Mouse (Mus musculus): ENCODE results near the gene Nhs.

Nhs gene

DNA sequence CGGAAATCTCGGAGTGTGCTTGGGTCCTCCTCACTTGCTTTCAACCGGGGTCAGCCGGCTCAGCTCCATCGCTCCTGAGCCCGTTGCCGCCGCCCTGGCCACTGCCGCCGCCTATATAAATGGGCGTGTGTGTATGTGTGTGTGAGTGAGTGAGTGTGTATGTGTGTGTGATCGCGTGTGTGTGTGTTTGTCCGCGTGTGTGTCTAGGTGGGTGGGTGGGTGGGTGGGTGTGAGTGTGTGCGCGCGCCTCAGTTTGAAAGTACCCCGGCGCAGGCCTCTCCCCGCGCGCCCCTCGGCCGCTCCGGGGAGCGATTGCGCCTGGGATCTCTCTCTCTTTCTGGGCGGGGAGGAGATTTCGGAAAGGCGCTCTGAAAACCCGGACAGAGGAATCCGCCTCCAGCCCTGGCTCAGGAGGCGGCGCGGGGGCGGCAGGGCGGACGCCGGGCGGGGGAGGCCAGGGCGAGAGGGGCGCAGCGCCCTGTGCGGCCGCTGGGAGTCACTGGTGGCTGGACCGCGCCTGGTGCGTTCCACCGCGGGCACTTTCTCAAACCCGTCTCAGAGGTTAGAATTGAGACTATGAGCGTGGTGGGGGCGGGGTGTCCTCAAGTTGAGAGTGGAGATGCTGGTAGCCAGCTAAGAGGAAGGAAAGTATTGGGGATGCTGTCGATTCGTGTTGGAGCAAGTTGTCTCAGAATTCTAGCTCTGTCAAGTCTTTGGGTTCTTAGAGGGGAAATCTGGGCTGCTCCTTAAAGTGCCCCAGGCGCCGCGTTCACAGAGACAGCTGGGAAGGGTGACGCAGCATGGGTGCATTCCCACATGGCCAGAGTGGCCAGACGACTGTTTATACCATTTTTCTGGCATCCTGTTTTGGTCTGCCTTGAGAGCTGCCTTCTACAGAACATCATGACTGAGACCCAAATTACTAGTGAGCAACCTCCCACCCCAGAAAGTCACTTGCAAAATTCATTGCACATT is at the start of gene Nhs:
Nhs (minus strand) TSS at position 94 of the 975 bp plus-strand sequence.
- peak; percentile 32 for DNase-seq (ENCODE audit: low read depth)

DNA sequence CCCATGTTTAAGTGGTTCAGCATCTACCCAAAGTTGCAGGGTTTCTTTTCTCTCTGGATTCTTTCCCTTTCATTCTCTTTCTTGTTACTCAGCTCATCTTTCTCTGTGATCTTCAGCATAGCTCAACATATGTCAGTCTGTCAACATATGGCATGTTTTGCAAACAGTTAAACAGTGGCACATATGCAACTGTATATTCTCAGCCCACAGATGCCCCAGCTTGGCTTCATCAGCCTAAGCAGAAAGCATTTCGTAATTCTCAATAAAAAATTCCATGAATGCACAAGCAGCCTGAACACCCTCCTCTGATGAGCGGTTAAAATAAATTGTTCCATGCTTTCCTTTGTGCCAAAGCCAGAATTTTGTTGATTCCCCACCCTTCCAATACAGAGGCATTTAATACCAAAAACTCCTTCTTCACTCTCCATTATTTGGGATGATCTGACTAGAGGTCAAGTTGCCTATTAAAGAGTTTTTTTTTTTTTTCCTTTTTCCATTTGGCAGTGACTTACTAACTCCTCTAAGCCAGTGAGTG is 46.9 kb upstream of the Nhs start:
- DNase-seq (ENCODE audit: low read depth), result no peak

DNA sequence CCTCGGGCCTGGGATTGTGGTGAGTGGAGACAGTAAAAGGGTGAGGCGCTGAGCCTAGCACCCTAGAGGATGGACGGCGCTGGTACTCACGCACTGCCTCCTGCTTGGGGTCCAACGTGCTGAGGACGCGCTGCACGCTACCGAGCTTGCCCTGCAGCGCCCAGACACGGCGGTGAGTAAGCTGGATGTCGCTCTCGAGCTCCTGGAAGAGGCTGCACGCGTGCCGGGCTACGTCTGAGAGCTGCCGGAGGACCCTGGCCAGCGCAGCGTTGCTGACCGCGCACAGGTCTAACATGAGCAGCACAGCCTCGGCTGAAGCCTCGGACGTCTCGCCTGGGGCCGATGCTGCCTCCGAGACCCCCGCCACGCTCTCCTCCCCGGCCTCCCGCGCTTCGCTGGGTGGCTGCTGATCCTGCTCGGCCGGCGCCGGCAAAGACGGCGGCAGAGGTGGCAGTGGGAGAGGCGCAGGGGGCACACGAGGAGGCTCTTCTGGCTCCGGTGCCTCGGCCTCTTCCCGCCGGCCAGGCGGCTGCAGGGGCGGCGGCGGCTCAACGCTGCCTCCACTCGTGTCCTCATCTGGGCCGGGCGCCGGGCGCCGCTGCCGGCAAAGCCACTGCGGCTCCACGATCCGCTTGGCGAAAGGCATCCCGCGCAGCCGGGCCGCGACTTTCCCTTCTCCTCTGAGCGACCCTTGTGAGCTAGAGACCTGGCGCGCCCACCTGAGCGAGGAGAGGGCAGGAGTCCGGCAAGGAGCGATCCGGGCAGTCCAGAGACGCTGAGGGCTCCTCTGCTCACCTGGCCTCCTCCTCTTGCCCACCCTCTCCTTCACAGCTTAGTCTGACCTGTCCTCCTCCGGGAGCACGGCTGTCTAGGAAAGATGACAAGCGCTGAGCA is 540 bp downstream of the Nhs start:
- DNase-seq (ENCODE audit: low read depth), result no peak

DNA sequence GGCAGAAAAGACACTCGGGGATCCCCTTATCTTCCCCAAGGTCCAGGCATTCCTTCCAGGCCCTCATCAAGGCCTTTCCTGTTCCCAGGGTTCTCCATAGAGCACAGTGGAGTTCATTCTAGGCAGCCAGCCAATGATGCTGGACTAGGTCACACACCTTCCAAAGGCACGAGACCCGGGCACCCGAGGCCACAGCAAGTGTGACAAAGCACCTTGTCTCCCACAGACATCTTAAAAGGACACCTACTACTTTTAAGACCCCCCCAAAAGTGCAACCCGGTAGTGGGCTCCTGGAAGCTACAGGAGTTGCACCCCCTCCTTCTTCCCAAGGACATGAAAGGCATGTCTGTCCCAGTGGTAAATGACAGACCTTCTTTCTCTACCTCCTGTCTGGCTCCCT is 1.4 kb downstream of the Nhs start:
- no peak for DNase-seq (ENCODE audit: low read depth)

GRCm38 (mm10) chrX:162137807-162138206 is 21.7 kb downstream of the Nhs start:
- DNase-seq (ENCODE audit: low read depth), result no peak

DNA sequence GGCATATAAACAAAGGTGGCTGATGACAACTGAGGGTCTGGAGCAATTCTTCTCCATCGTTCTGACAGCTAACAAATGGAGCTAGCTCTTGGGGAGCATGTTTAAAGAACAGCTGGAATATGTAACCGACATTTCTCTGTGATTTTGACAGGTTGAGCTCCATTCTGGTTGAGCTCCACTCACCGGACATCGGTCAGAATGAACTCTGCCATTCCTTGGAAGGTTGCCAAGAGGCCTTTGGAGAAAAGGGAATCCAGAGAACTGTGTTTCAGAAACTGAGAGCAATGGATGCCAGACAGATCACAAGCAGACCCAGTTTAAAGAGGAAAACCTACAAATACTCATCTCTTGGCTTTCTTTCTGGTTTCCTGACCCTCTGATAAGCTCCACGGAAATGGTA is 46.3 kb downstream of the Nhs start:
- no peak for DNase-seq (ENCODE audit: low read depth)

DNA sequence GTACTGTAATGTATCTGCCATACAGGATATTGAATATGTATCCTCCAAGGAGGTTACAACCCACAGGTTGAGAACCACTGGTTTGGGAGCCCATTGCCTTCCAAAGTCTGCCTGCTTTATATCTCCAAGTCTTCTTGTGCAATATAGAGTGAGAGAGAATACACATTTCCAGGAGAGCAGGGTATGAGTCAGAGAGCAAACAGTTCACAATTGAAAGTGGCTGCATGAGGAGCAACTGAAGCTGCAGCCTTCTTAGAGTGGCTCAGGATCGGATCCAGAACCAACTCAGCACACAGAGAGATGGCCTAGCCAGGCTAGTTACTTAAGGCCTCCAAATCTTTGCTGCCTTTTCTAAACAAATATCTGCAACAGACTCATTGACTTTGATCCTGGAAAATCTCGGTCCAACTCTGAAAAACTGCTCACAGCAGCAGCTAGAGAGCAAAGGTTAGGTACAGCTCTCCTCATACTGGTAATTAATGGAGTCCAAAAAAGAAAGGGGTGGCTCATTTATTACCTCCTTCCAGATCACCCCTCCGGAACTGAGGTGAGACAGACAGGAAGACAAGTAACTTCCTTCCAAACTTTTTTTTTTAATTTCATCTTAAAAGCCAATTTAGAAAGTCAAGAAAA is 56.6 kb downstream of the Nhs start:
- no peak for DNase-seq (ENCODE audit: low read depth)

GRCm38 (mm10) chrX:162098364-162098763 is 61.2 kb downstream of the Nhs start:
- DNase-seq (ENCODE audit: low read depth), result no peak

- no peak for DNase-seq (ENCODE audit: low read depth)
Measured at GRCm38 (mm10) chrX:162087291-162087690, 72.2 kb downstream of the Nhs start.

DNA sequence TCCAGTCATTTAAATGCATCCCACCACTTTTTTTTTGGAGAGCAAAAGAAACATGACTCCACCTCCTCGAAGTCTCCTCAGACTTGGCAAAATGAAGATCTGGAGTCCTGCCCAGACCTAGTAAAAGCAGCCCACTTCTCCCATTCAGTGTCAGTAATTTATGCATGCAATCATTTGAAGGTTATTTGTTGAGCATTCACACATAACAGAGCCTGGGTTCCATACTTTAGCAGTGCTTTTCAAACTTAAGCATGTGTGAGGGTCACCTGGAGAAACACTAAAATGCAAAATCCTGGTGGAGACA is 73.7 kb downstream of the Nhs start:
- no peak for DNase-seq (ENCODE audit: low read depth)

GRCm38 (mm10) chrX:162085062-162085896 is 74.3 kb downstream of the Nhs start:
- no peak for DNase-seq (ENCODE audit: low read depth)

- no peak for DNase-seq (ENCODE audit: low read depth)
Measured at GRCm38 (mm10) chrX:162063164-162063563, 96.4 kb downstream of the Nhs start.

DNA sequence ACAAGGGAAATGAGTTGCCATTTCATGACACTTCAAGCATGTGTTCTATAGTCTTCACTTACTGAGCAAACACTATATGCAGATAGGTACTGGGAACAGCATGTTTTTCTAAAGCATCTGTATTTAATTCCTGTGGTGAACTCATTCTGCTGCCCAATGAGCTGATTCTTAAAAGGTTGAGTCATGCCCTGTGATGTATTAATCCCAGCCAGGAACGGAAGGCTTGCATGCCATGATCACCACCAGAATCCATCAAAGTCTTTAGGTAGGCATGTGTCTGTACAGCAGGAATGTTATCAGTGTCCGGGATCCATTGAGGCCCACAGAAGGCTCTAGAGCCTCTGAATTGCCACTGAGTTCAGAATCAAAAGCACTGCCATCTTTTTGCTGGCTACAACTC is 103.9 kb downstream of the Nhs start:
- DNase-seq (ENCODE audit: low read depth), result no peak

DNA sequence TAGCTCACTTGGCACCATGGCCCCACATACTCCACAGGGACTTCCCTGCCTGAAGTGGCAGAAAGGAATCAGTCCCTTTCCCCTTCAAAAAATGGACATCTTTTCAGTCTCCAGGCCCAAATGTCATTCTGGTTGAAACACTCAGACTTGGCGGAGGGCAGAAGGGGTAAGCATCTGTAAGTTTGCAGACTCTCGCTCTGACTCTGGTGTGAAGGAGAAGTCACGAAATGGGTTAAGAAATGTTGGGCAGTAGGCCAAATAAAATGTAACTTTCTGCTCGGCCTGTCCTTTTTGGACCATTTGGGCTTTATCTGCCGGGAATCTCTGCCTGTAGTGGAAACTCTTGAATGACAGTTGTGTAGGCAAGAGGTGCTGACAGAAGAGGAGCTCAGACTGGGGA is 106.0 kb downstream of the Nhs start:
- no peak for DNase-seq (ENCODE audit: low read depth)

- DNase-seq (ENCODE audit: low read depth), result no peak
Measured at GRCm38 (mm10) chrX:162052534-162052933, 107.0 kb downstream of the Nhs start.

DNA sequence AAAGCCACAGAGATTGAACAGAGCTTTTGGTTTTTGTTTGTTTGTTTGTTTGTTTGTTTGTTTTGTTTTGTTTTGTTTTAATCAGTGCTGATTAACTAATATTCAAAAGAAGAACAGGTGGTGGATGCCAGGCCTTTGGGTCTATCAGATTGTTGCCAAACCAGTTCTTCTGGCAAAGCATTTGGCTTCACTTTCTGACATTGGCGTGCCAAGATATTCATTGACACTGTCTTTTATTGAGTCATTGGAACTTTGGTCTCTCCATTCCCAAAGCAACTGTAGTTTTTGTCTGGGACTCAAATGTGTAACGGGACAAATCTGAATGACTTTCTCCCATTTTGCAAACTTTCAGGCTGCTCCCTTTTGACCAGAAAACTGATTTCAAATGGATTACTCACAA is 109.9 kb downstream of the Nhs start:
- DNase-seq (ENCODE audit: low read depth), result no peak

DNA sequence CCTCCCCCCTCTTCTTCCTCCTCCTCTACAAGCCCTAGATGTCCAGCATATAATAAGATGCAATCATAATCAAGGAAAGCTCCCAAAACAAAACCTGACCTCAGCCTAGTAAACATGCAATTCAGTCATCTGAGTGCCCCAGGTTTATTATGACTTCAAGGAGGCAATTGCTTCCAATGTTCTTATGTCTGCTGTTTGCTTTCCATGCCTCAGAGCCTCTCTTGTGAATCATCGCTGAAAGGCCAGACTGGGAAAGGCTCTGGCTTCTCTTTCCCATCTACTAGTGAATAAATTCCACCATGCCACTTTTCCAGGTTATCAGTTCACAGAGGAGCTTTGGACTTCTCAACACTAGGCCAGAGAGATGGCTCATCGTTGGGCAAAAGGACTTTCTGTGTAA is 114.0 kb downstream of the Nhs start:
- DNase-seq (ENCODE audit: low read depth), result no peak

GRCm38 (mm10) chrX:162044109-162044508 is 115.4 kb downstream of the Nhs start:
- no peak for DNase-seq (ENCODE audit: low read depth)

GRCm38 (mm10) chrX:162025210-162025953 is 134.1 kb downstream of the Nhs start:
- DNase-seq (ENCODE audit: low read depth), result peak; percentile 19

- no peak for DNase-seq (ENCODE audit: low read depth)
Measured at GRCm38 (mm10) chrX:162021724-162022123, 137.8 kb downstream of the Nhs start.
